Mouse (Mus musculus) liver, embryonic 14.5 days (tissue): ENCODE measurements at regions not wholly inside any gene's neighbourhood (a gene's known extent, or its start where the extent isn't known, plus 50 kb on each side); places are given as distances from the start of the nearest gene placed in this dataset.

Source experiments
- ATAC-seq: fragments of 200-750 bp; cut with Nextera tagmentation; 2 replicates; pipeline ENCODE4 v1.8.0; 2017; ENCODE audit warnings: moderate number of reproducible peaks, mild to moderate bottlenecking, moderate library complexity; ENCODE audit not compliant: insufficient read depth
- DNase-seq, 3 experiments: peaks; one replicate each; pipeline ENCODE4 v3.0.0-alpha.2; 2012 to 2013; ENCODE audit warnings: low read depth in 3 of 3, low spot score in 3 of 3
- H3K27ac ChIP-seq: fragments of 300-500 bp; sonication (generic); 2 replicates; pipeline ENCODE4 v1.5.1; 2014; ENCODE audit warnings: moderate library complexity, mild to moderate bottlenecking, control low read depth, inconsistent platforms
- H3K27me3 ChIP-seq: fragments of 300-500 bp; sonication (generic); 2 replicates; pipeline ENCODE4 v1.6.1; 2014; ENCODE audit warnings: mild to moderate bottlenecking, low read length, moderate library complexity; ENCODE audit not compliant: control insufficient read depth, insufficient read depth
- H3K36me3 ChIP-seq: fragments of 300-500 bp; sonication (generic); replicated peaks from 2 replicates; pipeline ENCODE4 v1.6.1; 2014; ENCODE audit warnings: low read depth; ENCODE audit not compliant: control insufficient read depth, insufficient read depth
- H3K4me1 ChIP-seq, 2 experiments: fragments of 200-500 bp in 1 of 2; fragments of 300-500 bp in 1 of 2; sonication (generic) in 1 of 2; replicated peaks; 2 replicates each; pipeline ENCODE4 v1.6.1; 2012 to 2014; ENCODE audit warnings: antibody characterized with exemption in 1 of 2, inconsistent platforms in 1 of 2, low read length in 1 of 2; ENCODE audit not compliant: control insufficient read depth in 2 of 2, insufficient read depth in 2 of 2
- H3K4me2 ChIP-seq: fragments of 300-500 bp; sonication (generic); 2 replicates; pipeline ENCODE4 v1.6.1; 2014; ENCODE audit warnings: low read depth, mild to moderate bottlenecking, control low read depth, moderate library complexity
- H3K4me3 ChIP-seq, 2 experiments: fragments of 200-500 bp in 1 of 2; fragments of 300-500 bp in 1 of 2; sonication (generic) in 1 of 2; 2 replicates each; pipeline ENCODE4 v1.5.1; 2012 to 2014; ENCODE audit warnings: low read depth in 2 of 2, low read length in 2 of 2, mild to moderate bottlenecking in 2 of 2, control low read depth in 1 of 2, inconsistent platforms in 1 of 2, moderate library complexity in 1 of 2; ENCODE audit not compliant: insufficient read depth in 1 of 2
- H3K9ac ChIP-seq: fragments of 300-500 bp; sonication (generic); replicated peaks from 2 replicates; pipeline ENCODE4 v1.6.1; 2014; ENCODE audit warnings: mild to moderate bottlenecking, control low read depth, moderate library complexity
- H3K9me3 ChIP-seq: fragments of 300-500 bp; sonication (generic); 2 replicates; pipeline ENCODE4 v1.6.1; 2016; ENCODE audit warnings: low read length, mixed read lengths; ENCODE audit not compliant: control insufficient read depth
- CTCF ChIP-seq: IDR thresholded peaks from 2 replicates; pipeline ENCODE4 v1.5.1; 2016; ENCODE audit warnings: antibody characterized with exemption, low read depth, control low read depth
- EP300 ChIP-seq: IDR thresholded peaks from 2 replicates; pipeline ENCODE4 v1.6.1; 2016; ENCODE audit warnings: antibody characterized with exemption, low read depth
- WGBS: fragments of 180-500 bp; shearing (Covaris S2); extraction: QIAGEN DNeasy Blood & Tissue Kit; methylation state at CpG from one replicate; pipeline ENCODE4 v1.1.7; 2014; ENCODE audit not compliant: insufficient replicate concordance; 5-methylcytosine and 5-hydroxymethylcytosine counted together

- Histone ChIP-seq H3K9me3 (no peaks in the 10 kb centered on the region), H3K27ac (no peak overlapping the region), H3K4me3 (no peak overlapping the region), H3K27me3 (no peaks in the 10 kb centered on the region), H3K9ac (no peak overlapping the region), H3K36me3 (no peaks in the 10 kb centered on the region), H3K4me2 (no peak overlapping the region), H3K4me1 (no peaks in the 10 kb centered on the region)
- 70% methylated on average over 1 of the region's 1 CpGs for WGBS
- ATAC-seq: no peak
- no peak for DNase-seq
- TF ChIP-seq CTCF: no peak
These were observed 125.2 kb downstream of the Slc30a10 start for GRCm38 (mm10) chr1:185579824-185580223.

- Histone ChIP-seq H3K27ac (no peak overlapping the region), H3K36me3 (no peaks in the 10 kb centered on the region), H3K9ac (no peak overlapping the region), H3K4me2 (no peak overlapping the region), H3K9me3 (no peaks in the 10 kb centered on the region), H3K4me1 (no peaks in the 10 kb centered on the region), H3K27me3 (no peaks in the 10 kb centered on the region), H3K4me3 (no peak overlapping the region)
- ATAC-seq (no peak), DNase-seq (no peak)
- 49% methylated on average over 6 of the region's 6 CpGs for WGBS
- no peak for TF ChIP-seq CTCF
- TF ChIP-seq EP300: no peak
These were observed 130.7 kb downstream of the Slc30a10 start for GRCm38 (mm10) chr1:185585191-185585870.

- TF ChIP-seq EP300 (no peak), CTCF (no peak)
- H3K36me3 ChIP-seq: no peaks in the 10 kb centered on the region
- H3K4me1 ChIP-seq: no peaks in the 10 kb centered on the region
- no peak overlapping the region for H3K9ac ChIP-seq
- H3K4me3 ChIP-seq: no peak overlapping the region
- no peak overlapping the region for H3K27ac ChIP-seq
- DNase-seq: no peak
- no peaks in the 10 kb centered on the region for H3K9me3 ChIP-seq
- WGBS: 52% methylated on average over 13 of the region's 13 CpGs
- ATAC-seq: no peak
- H3K4me2 ChIP-seq: no peak overlapping the region
- no peaks in the 10 kb centered on the region for H3K27me3 ChIP-seq
These were observed 133.2 kb downstream of the Slc30a10 start for GRCm38 (mm10) chr1:185587671-185588347.

GRCm38 (mm10) chr1:185588348-185588719, 133.7 kb downstream of the Slc30a10 start:
- Histone ChIP-seq H3K4me3 (no peak overlapping the region), H3K4me1 (no peaks in the 10 kb centered on the region), H3K36me3 (no peaks in the 10 kb centered on the region), H3K9ac (no peak overlapping the region), H3K27ac (no peak overlapping the region), H3K27me3 (no peaks in the 10 kb centered on the region), H3K9me3 (no peaks in the 10 kb centered on the region), H3K4me2 (no peak overlapping the region)
- ATAC-seq (no peak), DNase-seq (no peak)
- WGBS: 60% methylated on average over 4 of the region's 4 CpGs
- TF ChIP-seq EP300 (no peak), CTCF (no peak)

GRCm38 (mm10) chr1:185596815-185597214, 142.2 kb downstream of the Slc30a10 start:
- no peak overlapping the region for H3K27ac ChIP-seq
- DNase-seq (no peak), ATAC-seq (no peak)
- 45% methylated on average over 5 of the region's 5 CpGs for WGBS
- no peak overlapping the region for H3K9ac ChIP-seq
- H3K27me3 ChIP-seq: no peaks in the 10 kb centered on the region
- no peaks in the 10 kb centered on the region for H3K36me3 ChIP-seq
- no peak overlapping the region for H3K4me2 ChIP-seq
- no peak overlapping the region for H3K4me3 ChIP-seq
- H3K9me3 ChIP-seq: no peaks in the 10 kb centered on the region
- H3K4me1 ChIP-seq: no peaks in the 10 kb centered on the region
- TF ChIP-seq EP300 (no peak), CTCF (no peak)
